Mouse (Mus musculus) hindbrain, postnatal 0 days (tissue): ENCODE measurements at regions not wholly inside any gene's neighbourhood (a gene's known extent, or its start where the extent isn't known, plus 50 kb on each side); places are given as distances from the start of the nearest gene placed in this dataset.

ENCODE experiments used
- ATAC-seq: fragments of 200-750 bp; cut with Nextera tagmentation; 2 replicates; pipeline ENCODE4 v1.8.0; 2017; ENCODE audit warnings: mild to moderate bottlenecking, moderate TSS enrichment, moderate library complexity
- DNase-seq: peaks from one replicate; pipeline ENCODE4 v3.0.0-alpha.2; 2015; ENCODE audit warnings: low spot score
- H3K27ac ChIP-seq: fragments of 300-500 bp; sonication (generic); 2 replicates; pipeline ENCODE4 v1.5.1; 2014; ENCODE audit warnings: mild to moderate bottlenecking
- H3K27me3 ChIP-seq: fragments of 300-500 bp; sonication (generic); 2 replicates; pipeline ENCODE4 v1.6.1; 2014; ENCODE audit warnings: low read length, mixed read lengths; ENCODE audit not compliant: insufficient read depth
- H3K36me3 ChIP-seq: fragments of 300-500 bp; sonication (generic); 2 replicates; pipeline ENCODE4 v1.6.1; 2014; ENCODE audit warnings: low read length, mixed read lengths; ENCODE audit not compliant: insufficient read depth
- H3K4me1 ChIP-seq: fragments of 300-500 bp; sonication (generic); 2 replicates; pipeline ENCODE4 v1.6.1; 2014; ENCODE audit warnings: antibody characterized with exemption, low read length, mixed read lengths; ENCODE audit not compliant: insufficient read depth
- H3K4me2 ChIP-seq: fragments of 300-500 bp; sonication (generic); 2 replicates; pipeline ENCODE4 v1.6.1; 2014; ENCODE audit warnings: low read depth, mild to moderate bottlenecking, low read length, moderate library complexity, mixed read lengths
- H3K4me3 ChIP-seq: fragments of 300-500 bp; sonication (generic); 2 replicates; pipeline ENCODE4 v1.5.1; 2014; ENCODE audit warnings: low read length
- H3K9ac ChIP-seq: fragments of 300-500 bp; sonication (generic); replicated peaks from 2 replicates; pipeline ENCODE4 v1.6.1; 2014; ENCODE audit warnings: mild to moderate bottlenecking, low read length, moderate library complexity, mixed read lengths
- H3K9me3 ChIP-seq: fragments of 300-500 bp; sonication (generic); 2 replicates; pipeline ENCODE4 v1.6.1; 2016; ENCODE audit warnings: low read length, mixed read lengths
- CTCF ChIP-seq: IDR thresholded peaks from 2 replicates; pipeline ENCODE4 v1.5.1; 2016; ENCODE audit warnings: antibody characterized with exemption, control low read depth, low read depth
- WGBS: fragments of 180-500 bp; shearing (Covaris S2); extraction: QIAGEN DNeasy Blood & Tissue Kit; methylation state at CpG from one replicate; pipeline ENCODE4 v1.1.7; 2014; 5-methylcytosine and 5-hydroxymethylcytosine counted together

DNA sequence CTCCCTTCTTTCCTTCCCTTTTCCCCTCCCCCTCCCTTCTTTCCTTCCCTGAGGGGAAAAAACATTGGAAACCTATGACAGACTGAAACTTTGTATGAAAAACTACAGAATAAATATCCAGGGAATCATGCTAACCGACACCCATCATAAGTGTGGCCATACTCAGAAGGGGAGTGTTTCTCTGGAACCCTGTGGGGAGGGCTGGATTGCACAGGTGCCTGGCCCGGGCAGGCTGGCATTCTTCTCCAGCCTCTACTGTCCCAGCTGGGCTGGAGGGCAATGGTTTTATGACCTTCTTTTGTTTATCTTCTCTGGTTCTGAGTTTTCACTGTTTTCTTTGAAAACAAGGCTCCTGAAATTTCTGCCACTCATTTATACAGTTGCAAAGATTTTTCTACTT lies 307.9 kb downstream of the Satb1 start:
- ATAC-seq: no peak
- no peak overlapping the region for H3K4me3 ChIP-seq

DNA sequence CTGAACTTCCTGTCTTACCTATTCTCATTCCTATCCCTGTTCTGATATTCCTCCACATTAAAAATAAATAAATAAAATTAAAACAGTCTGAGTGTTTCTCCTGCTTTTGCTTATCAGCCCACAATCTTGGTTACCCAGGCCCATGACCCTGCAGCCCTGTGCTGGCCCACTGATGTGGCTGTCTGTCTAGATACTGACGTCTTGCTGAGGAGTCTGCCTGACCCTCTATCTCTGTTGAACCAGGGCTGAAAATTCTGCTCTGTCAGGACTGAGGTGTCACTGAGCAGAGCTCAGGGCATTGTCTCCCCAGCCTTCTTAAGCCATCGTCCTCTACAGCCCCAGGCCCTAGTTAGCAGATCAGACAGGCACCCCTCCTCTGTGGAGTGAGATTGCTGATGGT lies 321.2 kb downstream of the Satb1 start:
- H3K4me2 ChIP-seq: no peak overlapping the region
- H3K36me3 ChIP-seq: no peaks in the 10 kb centered on the region
- no peaks in the 10 kb centered on the region for H3K9me3 ChIP-seq
- ATAC-seq (no peak), DNase-seq (no peak)
- H3K4me3 ChIP-seq: no peak overlapping the region
- H3K27me3 ChIP-seq: no peaks in the 10 kb centered on the region
- 64% methylated on average over 2 of the region's 2 CpGs for WGBS
- no peak overlapping the region for H3K27ac ChIP-seq
- H3K4me1 ChIP-seq: no peaks in the 10 kb centered on the region
- no peak overlapping the region for H3K9ac ChIP-seq
- TF ChIP-seq CTCF: no peak

More for the DNA sequence above, 307.9 kb downstream of the Satb1 start:
- Histone ChIP-seq H3K27me3 (no peaks in the 10 kb centered on the region), H3K4me1 (no peaks in the 10 kb centered on the region), H3K9me3 (no peaks in the 10 kb centered on the region), H3K9ac (no peak overlapping the region), H3K27ac (no peak overlapping the region), H3K4me2 (no peak overlapping the region), H3K36me3 (no peaks in the 10 kb centered on the region)
- DNase-seq: no peak
- 53% methylated on average over 2 of the region's 2 CpGs for WGBS
- no peak for TF ChIP-seq CTCF

DNA sequence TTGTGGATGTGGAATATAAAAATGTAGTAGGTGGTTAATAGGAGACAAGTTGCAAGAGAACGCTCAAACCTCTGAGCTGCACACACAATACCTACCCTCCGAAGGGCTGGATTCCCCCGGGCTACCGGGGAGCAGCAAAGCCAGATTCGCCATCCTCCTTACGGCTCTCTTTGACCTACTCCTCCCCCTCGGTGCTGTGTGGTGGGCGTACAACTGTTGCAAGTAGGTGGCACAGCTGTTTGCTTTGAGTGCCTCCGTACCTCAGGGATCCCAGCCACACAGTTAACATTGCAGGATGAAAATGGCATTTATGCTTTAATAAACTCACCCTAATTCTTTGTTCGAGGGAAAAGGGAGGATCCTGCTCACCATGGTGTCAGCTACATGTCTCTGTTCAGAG lies 321.6 kb upstream of the Tbc1d5 start:
- no peak overlapping the region for H3K4me3 ChIP-seq
- no peak overlapping the region for H3K27ac ChIP-seq
- no peaks in the 10 kb centered on the region for H3K4me1 ChIP-seq
- WGBS: 70% methylated on average over 10 of the region's 10 CpGs
- no peak for TF ChIP-seq CTCF
- no peak for DNase-seq
- no peak overlapping the region for H3K4me2 ChIP-seq
- no peaks in the 10 kb centered on the region for H3K9me3 ChIP-seq
- ATAC-seq: no peak
- no peak overlapping the region for H3K9ac ChIP-seq
- no peaks in the 10 kb centered on the region for H3K27me3 ChIP-seq
- H3K36me3 ChIP-seq: no peaks in the 10 kb centered on the region

DNA sequence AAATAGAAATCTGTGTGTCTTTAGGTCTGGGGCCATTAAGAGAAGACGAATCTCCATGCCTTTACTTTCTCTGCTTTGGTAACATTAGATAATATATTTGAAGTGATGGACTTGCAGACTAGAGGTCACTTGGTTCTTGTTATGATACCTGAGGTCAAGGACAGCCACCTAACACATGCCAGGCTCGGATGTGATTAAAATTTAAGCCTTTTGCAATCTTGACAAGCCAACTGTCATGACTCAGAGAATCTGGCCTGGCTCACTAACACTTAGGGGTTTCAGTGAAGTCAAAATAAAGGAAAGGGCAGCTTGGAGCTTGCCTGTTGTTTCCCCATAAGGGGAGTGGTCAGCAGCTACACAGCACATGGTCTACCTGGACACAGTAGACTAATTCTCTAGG lies 320.4 kb upstream of the Tbc1d5 start:
- no peak overlapping the region for H3K4me2 ChIP-seq
- H3K9ac ChIP-seq: no peak overlapping the region
- no peak for TF ChIP-seq CTCF
- WGBS: 82% methylated on average over 2 of the region's 2 CpGs
- no peak for ATAC-seq
- no peak overlapping the region for H3K27ac ChIP-seq
- H3K4me1 ChIP-seq: no peaks in the 10 kb centered on the region
- no peaks in the 10 kb centered on the region for H3K27me3 ChIP-seq
- H3K9me3 ChIP-seq: no peaks in the 10 kb centered on the region
- no peak for DNase-seq
- H3K4me3 ChIP-seq: no peak overlapping the region
- no peaks in the 10 kb centered on the region for H3K36me3 ChIP-seq

DNA sequence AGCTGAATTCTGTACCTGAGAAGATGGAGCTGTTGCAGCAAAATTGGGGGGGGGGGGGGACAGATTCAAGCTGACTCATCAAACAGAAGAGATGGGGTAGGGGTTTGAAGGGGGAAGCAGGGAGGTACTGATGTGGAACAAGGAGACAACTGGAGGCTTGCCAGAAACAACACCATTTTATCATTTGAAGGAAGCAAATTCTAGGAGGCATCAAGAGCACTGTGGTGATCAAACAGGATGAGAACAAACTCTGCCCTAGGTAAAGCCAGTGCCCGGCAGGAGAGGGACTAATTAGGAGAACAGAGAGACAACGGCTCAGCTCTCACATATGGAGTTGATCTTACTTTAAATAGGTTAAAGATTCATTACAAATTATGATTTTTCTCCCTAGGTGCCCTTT lies 315.9 kb upstream of the Tbc1d5 start:
- H3K4me2 ChIP-seq: no peak overlapping the region
- H3K9me3 ChIP-seq: no peaks in the 10 kb centered on the region
- 52% methylated on average over 2 of the region's 2 CpGs for WGBS
- H3K27ac ChIP-seq: no peak overlapping the region
- H3K4me1 ChIP-seq: no peaks in the 10 kb centered on the region
- H3K4me3 ChIP-seq: no peak overlapping the region
- H3K36me3 ChIP-seq: no peaks in the 10 kb centered on the region
- no peak overlapping the region for H3K9ac ChIP-seq
- ATAC-seq: no peak
- no peak for DNase-seq
- H3K27me3 ChIP-seq: no peaks in the 10 kb centered on the region
- no peak for TF ChIP-seq CTCF

DNA sequence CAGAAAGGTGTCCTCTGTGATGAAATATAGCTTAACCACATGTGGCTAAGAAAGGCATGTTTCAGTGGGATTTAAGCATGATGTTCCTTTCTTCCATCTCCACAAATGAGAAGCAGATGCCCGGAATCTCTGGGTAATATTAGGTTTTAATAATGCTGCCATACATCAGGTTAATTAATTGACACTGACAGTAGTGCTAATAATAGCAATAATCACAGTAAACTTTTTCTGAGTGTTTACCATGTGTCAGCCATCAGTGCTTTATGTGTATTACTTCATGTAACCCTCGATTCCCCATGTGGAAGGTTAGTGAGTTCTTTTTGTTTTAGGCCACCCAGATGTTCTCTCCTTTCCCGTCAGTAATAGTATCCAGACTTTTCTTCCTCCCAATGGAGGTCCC lies 310.2 kb upstream of the Tbc1d5 start:
- no peak for TF ChIP-seq CTCF
- ATAC-seq (no peak), DNase-seq (no peak)
- Histone ChIP-seq H3K4me1 (no peaks in the 10 kb centered on the region), H3K9me3 (no peaks in the 10 kb centered on the region), H3K4me2 (no peak overlapping the region), H3K36me3 (no peaks in the 10 kb centered on the region), H3K27me3 (no peaks in the 10 kb centered on the region), H3K27ac (no peak overlapping the region), H3K9ac (no peak overlapping the region), H3K4me3 (no peak overlapping the region)
- WGBS: 86% methylated on average over 3 of the region's 3 CpGs

DNA sequence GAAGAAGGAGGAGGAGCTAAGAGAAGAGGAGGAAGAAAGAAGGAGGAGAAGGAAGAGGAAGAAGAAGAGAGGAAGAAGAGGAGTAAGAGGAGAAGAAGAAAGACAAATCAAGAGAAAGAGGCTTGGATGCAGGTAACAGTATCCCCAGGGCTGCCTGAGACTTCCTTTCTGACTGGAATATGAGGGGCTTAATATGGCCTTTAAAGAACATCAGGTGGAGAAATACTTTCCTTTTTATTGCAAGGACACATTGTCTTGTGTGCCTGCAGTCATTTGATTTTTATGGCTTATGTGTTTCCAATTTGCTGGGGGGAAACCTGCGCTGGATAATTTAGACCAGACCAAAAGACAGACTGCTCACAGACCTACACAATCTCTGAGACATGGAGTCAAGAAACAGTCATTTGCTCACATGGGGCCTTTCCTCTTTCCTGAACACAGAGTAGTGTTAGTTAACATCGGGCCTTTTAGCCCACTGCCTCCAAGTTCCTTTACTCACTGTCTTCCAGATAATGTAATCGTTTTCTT lies 308.8 kb upstream of the Tbc1d5 start:
- no peak for ATAC-seq
- no peak overlapping the region for H3K4me3 ChIP-seq

More for the DNA sequence above, 308.8 kb upstream of the Tbc1d5 start:
- H3K4me1 ChIP-seq: no peaks in the 10 kb centered on the region
- H3K27me3 ChIP-seq: no peaks in the 10 kb centered on the region
- no peak for DNase-seq
- no peak overlapping the region for H3K27ac ChIP-seq
- H3K36me3 ChIP-seq: no peaks in the 10 kb centered on the region
- WGBS: 90% methylated on average over 3 of the region's 3 CpGs
- H3K4me2 ChIP-seq: no peak overlapping the region
- H3K9ac ChIP-seq: no peak overlapping the region
- no peaks in the 10 kb centered on the region for H3K9me3 ChIP-seq
- TF ChIP-seq CTCF: no peak
